Mouse (Mus musculus): Measurements from ENCODE around the gene Mif4gd.

Mif4gd gene

DNA sequence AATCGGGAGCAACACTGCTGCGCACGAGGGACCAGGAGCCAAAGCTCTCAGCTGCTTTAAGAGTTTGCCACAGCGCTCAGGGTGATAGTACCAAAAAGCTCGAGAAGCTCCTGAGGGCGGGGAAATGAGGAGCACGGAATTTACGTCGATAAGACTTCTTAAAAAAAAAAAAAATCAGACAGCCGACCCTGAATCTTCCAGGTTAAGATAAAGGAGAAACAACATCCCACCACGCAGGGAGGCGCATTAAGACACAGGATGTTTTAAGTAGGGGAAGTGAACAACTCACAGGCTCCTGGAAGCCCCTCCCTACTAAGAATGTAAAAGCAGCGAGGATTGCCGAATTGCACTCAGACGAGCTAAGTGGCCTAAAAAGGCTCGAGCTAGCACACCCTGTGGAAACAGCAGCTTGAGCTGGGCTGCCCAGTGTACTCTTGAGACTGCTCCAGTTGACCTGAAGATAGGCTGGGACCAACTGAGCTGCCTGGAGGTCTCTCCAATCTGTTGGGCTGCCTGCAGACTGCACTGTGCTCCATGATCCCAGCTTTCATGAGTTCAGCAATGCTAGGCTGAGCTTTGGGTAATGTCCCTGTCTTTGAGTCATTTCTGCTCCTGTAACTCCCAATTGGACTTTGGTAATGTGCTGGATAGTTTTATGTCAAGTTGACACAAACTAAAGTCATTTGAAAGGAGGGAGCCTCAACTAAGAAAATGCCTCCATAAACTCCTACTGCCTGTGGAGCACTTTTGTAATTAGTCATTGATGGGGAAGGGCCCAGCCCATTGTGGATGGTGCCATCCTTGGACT lies 573 bp upstream of the Mif4gd start:
- no peak for TF ChIP-seq POU5F1 (IDR thresholded peaks at IDR 0.05; ENCODE audit: borderline replicate concordance, low read length)
- TF ChIP-seq CTCF (conservative IDR thresholded peaks at IDR 0.05; ENCODE audit: low read length), result no peak
- TF ChIP-seq NANOG (IDR thresholded peaks at IDR 0.05; ENCODE audit: borderline replicate concordance, low read length), result no peak
- Histone ChIP-seq H3K9me3 (ENCODE audit: low read length) (no peaks in the 10 kb centered on the region), H3K4me1 (replicated peaks; ENCODE audit: low read depth, low read length) (peaks cover 87% of the 10 kb centered on the region), H3K36me3 (ENCODE audit: insufficient read depth, low read length) (peaks cover 63% of the 10 kb centered on the region), H3K27me3 (ENCODE audit: insufficient read depth, low read length) (no peaks in the 10 kb centered on the region), H3K4me3 (replicated peaks; ENCODE audit: low read length) (peak overlapping the region; percentile 91)

DNA sequence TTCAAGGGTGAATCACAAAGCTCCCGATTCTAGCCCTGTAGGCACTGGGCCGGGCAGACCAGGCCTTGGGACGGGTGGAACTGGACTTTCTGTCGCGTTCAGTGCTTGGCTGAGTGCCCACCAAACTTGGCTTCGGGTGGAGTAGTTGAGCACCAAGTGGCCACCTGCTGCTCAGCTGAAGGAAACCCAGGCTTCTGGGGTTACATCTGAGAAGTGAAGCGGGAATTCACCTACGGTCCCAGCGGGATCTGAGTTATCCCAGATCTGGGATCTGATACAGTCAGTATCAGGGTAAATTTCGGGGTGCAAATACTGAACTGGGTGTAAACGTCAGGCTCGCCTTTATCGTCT lies 735 bp downstream of the Mif4gd start:
- H3K9me3 ChIP-seq (ENCODE audit: low read length), result no peaks in the 10 kb centered on the region
- H3K36me3 ChIP-seq (ENCODE audit: insufficient read depth, low read length), result peaks cover 68% of the 10 kb centered on the region
- H3K27me3 ChIP-seq (ENCODE audit: insufficient read depth, low read length), result no peaks in the 10 kb centered on the region
- H3K4me3 ChIP-seq (replicated peaks; ENCODE audit: low read length), result peak overlapping the region; percentile 91
- TF ChIP-seq CTCF (conservative IDR thresholded peaks at IDR 0.05; ENCODE audit: low read length), result no peak
- no peak for TF ChIP-seq POU5F1 (IDR thresholded peaks at IDR 0.05; ENCODE audit: borderline replicate concordance, low read length)
- TF ChIP-seq NANOG (IDR thresholded peaks at IDR 0.05; ENCODE audit: borderline replicate concordance, low read length), result no peak
- H3K4me1 ChIP-seq (replicated peaks; ENCODE audit: low read depth, low read length), result peaks cover 85% of the 10 kb centered on the region

DNA sequence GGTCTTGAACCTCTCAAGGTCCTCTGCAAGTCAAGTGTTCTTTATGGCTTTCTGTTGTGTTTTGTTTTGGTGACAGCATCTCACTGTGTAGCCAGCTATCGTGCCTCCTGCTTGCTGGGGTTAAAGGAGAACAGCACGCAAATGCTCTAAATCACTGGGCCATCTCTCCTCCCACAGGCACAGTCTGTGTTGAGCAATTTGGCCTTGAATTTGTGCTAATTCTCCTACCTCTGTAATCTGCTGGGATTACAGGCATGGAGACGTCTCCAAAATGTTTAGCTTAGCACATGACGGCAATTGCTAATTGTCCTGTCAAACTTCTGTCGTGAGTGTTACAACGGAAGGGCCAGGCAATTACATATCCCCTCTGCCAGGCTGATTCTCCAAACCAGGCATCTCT lies 1.6 kb downstream of the Mif4gd start:
- Histone ChIP-seq H3K4me1 (replicated peaks; ENCODE audit: low read depth, low read length) (peaks cover 85% of the 10 kb centered on the region), H3K4me3 (replicated peaks; ENCODE audit: low read length) (peak overlapping the region; percentile 91), H3K27me3 (ENCODE audit: insufficient read depth, low read length) (no peaks in the 10 kb centered on the region), H3K9me3 (ENCODE audit: low read length) (no peaks in the 10 kb centered on the region), H3K36me3 (ENCODE audit: insufficient read depth, low read length) (peaks cover 76% of the 10 kb centered on the region)
- TF ChIP-seq POU5F1 (IDR thresholded peaks at IDR 0.05; ENCODE audit: borderline replicate concordance, low read length) (no peak), CTCF (conservative IDR thresholded peaks at IDR 0.05; ENCODE audit: low read length) (no peak), NANOG (IDR thresholded peaks at IDR 0.05; ENCODE audit: borderline replicate concordance, low read length) (no peak)

DNA sequence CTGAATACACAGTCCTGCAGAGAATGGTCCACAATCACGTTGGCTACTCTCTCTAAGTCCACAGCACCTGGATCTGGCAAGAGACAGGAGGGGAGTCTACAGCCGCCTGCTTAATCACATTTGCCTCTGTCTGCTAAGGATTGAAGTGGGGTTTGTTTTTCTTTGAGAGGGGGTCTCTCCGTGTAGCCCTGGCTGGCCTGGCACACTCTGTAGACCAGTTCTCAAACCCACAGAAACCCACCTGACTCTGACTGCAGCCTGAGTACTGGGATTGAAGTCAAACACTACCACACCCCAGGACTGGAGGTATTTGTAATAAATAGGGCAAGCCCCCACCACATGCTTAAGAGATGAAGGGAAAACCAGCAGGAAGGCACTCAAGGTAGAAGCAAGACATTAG lies 3.2 kb downstream of the Mif4gd start:
- Histone ChIP-seq H3K4me1 (replicated peaks; ENCODE audit: low read depth, low read length) (peaks cover 85% of the 10 kb centered on the region), H3K27me3 (ENCODE audit: insufficient read depth, low read length) (no peaks in the 10 kb centered on the region), H3K4me3 (replicated peaks; ENCODE audit: low read length) (peak overlapping the region; percentile 46), H3K36me3 (ENCODE audit: insufficient read depth, low read length) (peaks cover 81% of the 10 kb centered on the region), H3K9me3 (ENCODE audit: low read length) (no peaks in the 10 kb centered on the region)
- no peak for TF ChIP-seq POU5F1 (IDR thresholded peaks at IDR 0.05; ENCODE audit: borderline replicate concordance, low read length)
- no peak for TF ChIP-seq CTCF (conservative IDR thresholded peaks at IDR 0.05; ENCODE audit: low read length)
- TF ChIP-seq NANOG (IDR thresholded peaks at IDR 0.05; ENCODE audit: borderline replicate concordance, low read length), result no peak

DNA sequence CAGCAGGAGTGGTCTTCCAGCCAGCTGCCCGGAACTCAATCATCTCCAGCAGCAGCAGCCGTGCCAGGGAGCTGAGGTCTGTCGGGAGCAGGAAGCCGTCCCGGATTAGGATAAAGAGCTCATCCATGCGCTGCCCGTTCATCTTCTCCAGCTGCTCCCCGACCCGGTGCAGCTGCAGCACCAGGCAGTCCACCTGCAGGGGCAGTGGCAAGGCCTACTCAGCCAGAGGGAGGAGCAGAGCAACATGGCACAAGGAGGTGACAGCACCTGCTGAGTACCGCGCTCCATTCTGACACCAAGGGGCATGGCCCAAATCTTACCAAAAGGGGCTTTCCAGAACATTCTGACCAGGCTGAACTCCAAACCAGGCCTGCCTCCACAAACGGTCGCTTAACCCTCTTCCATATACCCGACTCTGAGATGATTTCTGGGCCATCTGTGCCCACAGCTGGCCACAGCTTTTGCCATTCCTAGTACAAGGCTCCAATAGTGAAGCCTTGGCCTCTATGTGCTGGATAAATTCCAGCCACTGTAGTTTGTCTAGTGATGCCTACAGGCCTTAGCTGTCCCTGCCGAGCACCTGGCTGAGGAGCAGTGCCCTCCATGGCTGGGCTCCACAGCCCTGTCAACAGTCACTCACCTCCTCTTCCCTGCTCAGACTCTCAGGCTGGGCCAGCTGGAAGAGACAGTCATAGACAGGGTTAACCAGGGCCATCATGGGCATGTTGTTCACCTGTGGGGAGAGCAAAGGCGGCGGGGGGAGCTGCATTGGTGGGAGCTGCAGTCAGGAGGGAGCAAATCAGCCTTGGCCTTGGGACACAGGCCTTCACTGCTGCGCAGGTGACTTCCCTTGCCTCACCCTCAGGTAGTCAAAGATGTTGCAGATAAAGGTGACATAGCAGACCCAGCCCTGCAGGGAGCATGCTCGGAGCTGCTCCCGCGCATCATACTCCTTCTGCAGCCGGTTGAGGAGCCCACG lies 4.1 kb downstream of the Mif4gd start:
- TF ChIP-seq NANOG (IDR thresholded peaks at IDR 0.05; ENCODE audit: borderline replicate concordance, low read length) (no peak), CTCF (conservative IDR thresholded peaks at IDR 0.05; ENCODE audit: low read length) (no peak), POU5F1 (IDR thresholded peaks at IDR 0.05; ENCODE audit: borderline replicate concordance, low read length) (no peak)
- H3K27me3 ChIP-seq (ENCODE audit: insufficient read depth, low read length), result no peaks in the 10 kb centered on the region
- H3K9me3 ChIP-seq (ENCODE audit: low read length), result no peaks in the 10 kb centered on the region
- peak overlapping the region; percentile 46 for H3K4me3 ChIP-seq (replicated peaks; ENCODE audit: low read length)
- peaks cover 77% of the 10 kb centered on the region for H3K4me1 ChIP-seq (replicated peaks; ENCODE audit: low read depth, low read length)
- H3K36me3 ChIP-seq (ENCODE audit: insufficient read depth, low read length), result peaks cover 74% of the 10 kb centered on the region

DNA sequence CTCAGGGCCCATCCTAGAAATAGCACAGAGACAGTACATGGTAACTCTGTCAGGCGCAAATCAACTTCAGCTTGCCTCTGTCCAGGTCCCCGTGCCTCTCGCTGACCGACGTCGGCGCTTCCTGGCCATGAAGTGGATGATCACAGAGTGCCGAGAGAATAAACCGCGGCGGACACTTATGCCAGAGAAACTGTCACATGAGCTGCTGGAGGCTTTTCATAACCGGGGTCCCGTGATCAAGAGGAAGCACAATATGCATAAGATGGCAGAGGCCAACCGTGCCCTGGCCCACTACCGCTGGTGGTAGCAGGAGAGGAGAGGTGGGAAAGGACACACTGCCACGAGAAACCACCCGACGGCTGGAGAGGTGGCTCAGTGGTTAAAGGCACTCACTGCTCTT lies 6.0 kb downstream of the Mif4gd start:
- no peaks in the 10 kb centered on the region for H3K27me3 ChIP-seq (ENCODE audit: insufficient read depth, low read length)
- H3K9me3 ChIP-seq (ENCODE audit: low read length), result no peaks in the 10 kb centered on the region
- no peak for TF ChIP-seq NANOG (IDR thresholded peaks at IDR 0.05; ENCODE audit: borderline replicate concordance, low read length)
- no peak for TF ChIP-seq POU5F1 (IDR thresholded peaks at IDR 0.05; ENCODE audit: borderline replicate concordance, low read length)
- TF ChIP-seq CTCF (conservative IDR thresholded peaks at IDR 0.05; ENCODE audit: low read length), result no peak
- peaks cover 78% of the 10 kb centered on the region for H3K4me1 ChIP-seq (replicated peaks; ENCODE audit: low read depth, low read length)
- H3K36me3 ChIP-seq (ENCODE audit: insufficient read depth, low read length), result peaks cover 78% of the 10 kb centered on the region
- no peak overlapping the region for H3K4me3 ChIP-seq (replicated peaks; ENCODE audit: low read length)

DNA sequence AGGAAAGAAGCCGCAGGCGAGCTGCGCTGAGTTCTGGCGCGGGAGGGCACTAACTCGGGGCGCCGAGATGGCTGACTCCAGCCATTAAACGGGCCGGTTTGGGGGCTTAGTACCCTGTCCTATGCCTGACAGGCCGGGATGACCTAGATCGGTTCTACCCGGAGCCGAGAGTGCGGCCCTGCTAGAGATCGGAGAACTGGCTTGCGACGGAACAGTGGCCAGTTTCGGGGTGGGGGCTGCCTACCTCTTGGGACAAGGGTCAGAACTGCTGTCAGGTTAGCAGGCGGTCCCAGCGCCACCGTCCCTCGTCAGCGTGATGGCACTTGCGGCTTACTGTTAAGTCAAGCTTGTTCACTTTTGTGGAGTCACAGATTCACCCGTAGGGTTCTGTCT lies 8.5 kb downstream of the Mif4gd start:
- no peaks in the 10 kb centered on the region for H3K27me3 ChIP-seq (ENCODE audit: insufficient read depth, low read length)
- H3K4me3 ChIP-seq (replicated peaks; ENCODE audit: low read length), result peak overlapping the region; percentile 99
- peaks cover 81% of the 10 kb centered on the region for H3K4me1 ChIP-seq (replicated peaks; ENCODE audit: low read depth, low read length)
- H3K36me3 ChIP-seq (ENCODE audit: insufficient read depth, low read length), result peaks cover 76% of the 10 kb centered on the region
- TF ChIP-seq POU5F1 (IDR thresholded peaks at IDR 0.05; ENCODE audit: borderline replicate concordance, low read length) (no peak), NANOG (IDR thresholded peaks at IDR 0.05; ENCODE audit: borderline replicate concordance, low read length) (no peak)
- H3K9me3 ChIP-seq (ENCODE audit: low read length), result no peaks in the 10 kb centered on the region
